Mouse (Mus musculus) kidney, adult 2 months (tissue): ENCODE measurements at regions not wholly inside any gene's neighbourhood (a gene's known extent, or its start where the extent isn't known, plus 50 kb on each side); places are given as distances from the start of the nearest gene placed in this dataset.

Experiments used
- CTCF ChIP-seq: fragments of 200-500 bp; conservative IDR thresholded peaks from 2 replicates; pipeline ENCODE4 v1.5.1; 2011; ENCODE audit warnings: low read depth, mild to moderate bottlenecking, control low read depth, low read length, moderate library complexity, mixed read lengths; ENCODE audit not compliant: insufficient read depth, insufficient read length
- POLR2A ChIP-seq: fragments of 200-500 bp; IDR thresholded peaks from one replicate; pipeline ENCODE4 v1.6.1; 2011; ENCODE audit warnings: low read depth, low read length, control low read depth

DNA sequence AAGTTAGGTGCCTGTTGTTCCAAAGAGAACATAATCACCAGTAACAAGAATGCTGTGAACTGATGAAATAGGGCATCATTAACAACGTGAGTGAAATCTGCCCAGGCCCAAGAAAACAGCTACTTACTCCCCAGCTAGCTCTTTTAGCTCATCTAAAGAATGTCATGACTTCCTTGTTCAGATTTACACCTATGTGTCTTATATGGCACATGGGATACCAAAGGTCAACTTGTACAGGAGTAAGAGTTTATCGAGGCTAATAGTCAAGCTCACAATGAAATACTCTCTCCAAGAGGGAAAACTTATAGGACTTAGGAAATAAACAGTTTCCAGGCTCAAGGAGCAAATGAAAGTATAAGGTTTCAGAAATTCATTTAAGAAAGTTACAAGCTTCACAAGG is 252.1 kb upstream of the Cblb start:
- TF ChIP-seq CTCF (no peak), POLR2A (no peak)
